Mouse (Mus musculus): ENCODE data around the gene Arfgef3. TPM values are rescaled to one million over a fixed set of nuclear protein-coding genes. Genes with fewer than 3 reads are reported as not detected.

The Arfgef3 gene
- 1.8 and 2.1 TPM in 2 replicates for polyA plus RNA-seq (2015; fragmentation: Nextera tagmentation; extraction: Ambion mirVana)

DNA sequence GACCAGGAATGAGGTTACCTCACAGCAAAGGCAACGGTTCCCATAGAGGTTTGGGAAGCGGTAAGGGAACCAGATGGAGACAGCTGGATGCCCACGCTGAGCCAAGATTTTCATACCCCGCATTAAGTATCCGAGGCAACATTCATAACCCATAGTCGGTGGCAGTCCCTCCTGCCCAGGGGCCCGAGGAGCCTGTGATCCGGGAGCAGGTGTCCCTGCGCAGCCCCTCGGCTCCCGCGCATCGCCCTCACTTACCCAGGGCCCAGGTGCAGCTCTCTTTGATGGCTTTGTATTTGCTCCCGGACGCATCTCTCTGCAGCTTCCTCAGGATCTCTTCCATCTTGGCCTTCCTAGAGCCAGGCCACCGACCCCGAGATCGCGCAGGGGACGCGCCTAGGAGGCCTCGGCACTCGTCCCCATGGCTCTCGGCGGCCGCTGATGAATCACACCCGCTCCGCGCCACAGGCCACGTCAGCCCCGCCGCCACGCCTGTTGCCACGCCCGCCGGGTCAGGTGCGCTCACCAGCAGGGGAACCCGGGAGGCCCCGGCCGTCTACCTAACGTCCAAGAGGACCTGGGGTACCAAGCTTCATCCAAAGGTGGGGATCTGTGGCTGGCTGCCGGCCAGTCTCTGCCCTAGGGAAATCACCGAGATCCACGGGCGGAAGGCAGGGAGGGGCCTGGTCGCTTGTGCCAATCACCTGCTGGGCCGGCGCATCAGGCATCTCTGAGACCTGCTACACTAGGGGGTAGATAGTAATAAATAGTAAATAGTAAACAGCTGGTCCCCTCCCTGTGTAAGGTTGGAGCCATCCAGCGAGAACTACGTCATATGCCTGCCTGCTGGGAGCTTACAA lies at the start of gene Arfgef3:
Arfgef3 (minus strand) TSS at position 664 of the 857 bp plus-strand sequence.
- Histone ChIP-seq H3K4me2 (ENCODE audit: low read depth, low read length) (peak within 1 kb of the TSS; percentile 83), H3K4me1 (ENCODE audit: control insufficient read depth, insufficient read depth, low read length) (no peaks in the 10 kb centered on the region), H3K9ac (ENCODE audit: low read depth, low read length) (peak within 1 kb of the TSS; percentile 69), H3K27me3 (replicated peaks; ENCODE audit: control insufficient read depth, insufficient read depth, low read length) (no peaks in the 10 kb centered on the region; the same call in 1 of the 2 replicates), H3K36me3 (ENCODE audit: control insufficient read depth, insufficient read depth, low read length) (no peaks in the 10 kb centered on the region), H3K27ac (ENCODE audit: low read length) (no peak within 1 kb of the TSS), H3K9me3 (ENCODE audit: control insufficient read depth, low read length) (no peaks in the 10 kb centered on the region), H3K4me3 (ENCODE audit: low read length) (peak within 1 kb of the TSS; percentile 63)
- WGBS: 1% methylated on average over 50 of the region's 50 CpGs
- peak; percentile 97 for ATAC-seq

DNA sequence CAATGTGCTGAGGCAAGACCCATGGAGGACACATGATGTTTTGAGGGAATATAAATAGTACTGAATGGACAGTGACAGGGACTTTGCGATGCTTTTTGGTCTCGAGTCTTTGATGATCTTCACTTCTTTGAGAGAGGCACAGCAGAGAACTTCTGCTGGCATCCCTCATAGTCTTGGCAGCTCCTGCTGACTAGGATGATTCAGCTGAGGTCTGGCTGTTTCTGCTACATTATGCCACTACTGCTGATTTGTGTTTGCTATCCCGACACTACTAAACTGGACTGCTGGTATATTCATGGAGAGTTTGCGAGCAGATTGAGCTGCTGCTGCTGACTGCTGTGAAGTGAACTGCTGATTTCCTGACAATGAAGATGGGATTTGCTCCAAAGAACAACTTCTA lies 46.3 kb upstream of the Arfgef3 start:
- H3K4me2 ChIP-seq (ENCODE audit: low read depth, low read length): no peak overlapping the region
- no peak overlapping the region for H3K9ac ChIP-seq (ENCODE audit: low read depth, low read length)
- no peak overlapping the region for H3K4me3 ChIP-seq (ENCODE audit: low read length)
- H3K4me1 ChIP-seq (ENCODE audit: control insufficient read depth, insufficient read depth, low read length): no peaks in the 10 kb centered on the region
- H3K27me3 ChIP-seq (replicated peaks; ENCODE audit: control insufficient read depth, insufficient read depth, low read length): no peaks in the 10 kb centered on the region
- H3K27ac ChIP-seq (ENCODE audit: low read length): no peak overlapping the region
- no peaks in the 10 kb centered on the region for H3K9me3 ChIP-seq (ENCODE audit: control insufficient read depth, low read length)
- no peaks in the 10 kb centered on the region for H3K36me3 ChIP-seq (ENCODE audit: control insufficient read depth, insufficient read depth, low read length)
- no peak for ATAC-seq
- 83% methylated on average over 4 of the region's 4 CpGs for WGBS

- ATAC-seq: no peak
- no peak overlapping the region for H3K4me3 ChIP-seq (ENCODE audit: low read length)
- H3K4me1 ChIP-seq (ENCODE audit: control insufficient read depth, insufficient read depth, low read length): no peaks in the 10 kb centered on the region
- H3K36me3 ChIP-seq (ENCODE audit: control insufficient read depth, insufficient read depth, low read length): no peaks in the 10 kb centered on the region
- H3K27me3 ChIP-seq (replicated peaks; ENCODE audit: control insufficient read depth, insufficient read depth, low read length): no peaks in the 10 kb centered on the region
- no peaks in the 10 kb centered on the region for H3K9me3 ChIP-seq (ENCODE audit: control insufficient read depth, low read length)
- H3K9ac ChIP-seq (ENCODE audit: low read depth, low read length): no peak overlapping the region
- no peak overlapping the region for H3K27ac ChIP-seq (ENCODE audit: low read length)
- 52% methylated on average over 1 of the region's 1 CpGs for WGBS
- no peak overlapping the region for H3K4me2 ChIP-seq (ENCODE audit: low read depth, low read length)
These were observed 44.9 kb upstream of the Arfgef3 start for GRCm38 (mm10) chr10:18788601-18789000.

- no peak for ATAC-seq
- H3K4me3 ChIP-seq (ENCODE audit: low read length): no peak within 1 kb of the TSS
- no peak within 1 kb of the TSS for H3K4me2 ChIP-seq (ENCODE audit: low read depth, low read length)
- no peak within 1 kb of the TSS for H3K27ac ChIP-seq (ENCODE audit: low read length)
- WGBS: 98% methylated on average over 1 of the region's 1 CpGs
- no peaks in the 10 kb centered on the region for H3K9me3 ChIP-seq (ENCODE audit: control insufficient read depth, low read length)
- H3K27me3 ChIP-seq (replicated peaks; ENCODE audit: control insufficient read depth, insufficient read depth, low read length): no peaks in the 10 kb centered on the region
- H3K36me3 ChIP-seq (ENCODE audit: control insufficient read depth, insufficient read depth, low read length): no peaks in the 10 kb centered on the region
- H3K9ac ChIP-seq (ENCODE audit: low read depth, low read length): no peak within 1 kb of the TSS
- no peaks in the 10 kb centered on the region for H3K4me1 ChIP-seq (ENCODE audit: control insufficient read depth, insufficient read depth, low read length)
These were observed 42.9 kb upstream of the Arfgef3 start, which contains the start of gene Gm4922 for GRCm38 (mm10) chr10:18786693-18787092. TSS of gene Gm4922 (minus strand) at chr10:18786793.

DNA sequence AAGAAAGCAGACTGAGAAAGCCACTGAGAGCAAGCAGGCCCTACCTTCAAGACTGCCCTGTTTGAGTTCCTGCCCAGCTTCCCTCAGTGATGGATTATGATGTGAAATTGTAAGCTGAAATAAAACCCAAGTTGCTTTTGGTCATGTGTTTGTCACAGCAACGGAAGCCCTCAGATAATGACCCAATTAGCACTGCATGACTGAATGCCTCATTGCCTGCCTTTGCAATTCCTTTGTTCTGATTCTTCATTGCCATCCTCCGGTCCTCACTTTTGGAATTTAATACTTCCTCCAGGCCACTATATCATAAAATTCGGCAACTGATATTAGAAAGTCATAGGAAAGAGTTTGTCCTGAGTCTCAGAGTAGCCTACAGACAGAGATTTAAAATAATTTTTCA lies 33.8 kb upstream of the Arfgef3 start:
- Histone ChIP-seq H3K27me3 (replicated peaks; ENCODE audit: control insufficient read depth, insufficient read depth, low read length) (no peaks in the 10 kb centered on the region), H3K9me3 (ENCODE audit: control insufficient read depth, low read length) (no peaks in the 10 kb centered on the region), H3K4me3 (ENCODE audit: low read length) (no peak overlapping the region), H3K36me3 (ENCODE audit: control insufficient read depth, insufficient read depth, low read length) (no peaks in the 10 kb centered on the region), H3K27ac (ENCODE audit: low read length) (no peak overlapping the region), H3K4me1 (ENCODE audit: control insufficient read depth, insufficient read depth, low read length) (no peaks in the 10 kb centered on the region), H3K9ac (ENCODE audit: low read depth, low read length) (no peak overlapping the region), H3K4me2 (ENCODE audit: low read depth, low read length) (no peak overlapping the region)
- 75% methylated on average over 3 of the region's 3 CpGs for WGBS
- no peak for ATAC-seq

- Histone ChIP-seq H3K4me1 (ENCODE audit: control insufficient read depth, insufficient read depth, low read length) (no peaks in the 10 kb centered on the region), H3K4me2 (ENCODE audit: low read depth, low read length) (no peak overlapping the region), H3K27me3 (replicated peaks; ENCODE audit: control insufficient read depth, insufficient read depth, low read length) (no peaks in the 10 kb centered on the region), H3K27ac (ENCODE audit: low read length) (no peak overlapping the region), H3K36me3 (ENCODE audit: control insufficient read depth, insufficient read depth, low read length) (no peaks in the 10 kb centered on the region), H3K9me3 (ENCODE audit: control insufficient read depth, low read length) (no peaks in the 10 kb centered on the region), H3K4me3 (ENCODE audit: low read length) (no peak overlapping the region), H3K9ac (ENCODE audit: low read depth, low read length) (no peak overlapping the region)
- no peak for ATAC-seq
- WGBS: 77% methylated on average over 4 of the region's 4 CpGs
These were observed 28.9 kb upstream of the Arfgef3 start for GRCm38 (mm10) chr10:18772537-18773179.

DNA sequence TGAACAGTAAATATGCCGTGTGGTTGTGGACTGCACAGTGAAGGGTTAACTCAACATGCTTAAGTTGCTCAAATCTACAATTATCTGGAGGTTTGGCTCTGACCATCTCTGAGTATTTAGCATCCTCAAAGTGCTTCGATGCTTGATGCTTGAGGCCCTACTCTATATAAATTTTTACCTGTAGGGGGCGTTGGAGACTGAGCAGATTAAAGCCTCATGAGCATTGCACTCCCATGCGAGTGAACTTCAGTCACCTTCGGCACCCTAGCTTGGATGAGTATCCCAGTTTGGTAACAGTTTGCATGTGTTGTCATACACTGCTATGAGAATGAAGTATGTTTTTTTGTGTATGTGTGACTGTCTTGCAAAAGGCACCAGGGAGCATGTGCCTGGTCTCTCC lies 26.2 kb upstream of the Arfgef3 start:
- Histone ChIP-seq H3K27me3 (replicated peaks; ENCODE audit: control insufficient read depth, insufficient read depth, low read length) (no peaks in the 10 kb centered on the region), H3K36me3 (ENCODE audit: control insufficient read depth, insufficient read depth, low read length) (no peaks in the 10 kb centered on the region), H3K4me2 (ENCODE audit: low read depth, low read length) (no peak overlapping the region), H3K9me3 (ENCODE audit: control insufficient read depth, low read length) (no peaks in the 10 kb centered on the region), H3K9ac (ENCODE audit: low read depth, low read length) (no peak overlapping the region), H3K4me3 (ENCODE audit: low read length) (no peak overlapping the region), H3K4me1 (ENCODE audit: control insufficient read depth, insufficient read depth, low read length) (no peaks in the 10 kb centered on the region), H3K27ac (ENCODE audit: low read length) (no peak overlapping the region)
- WGBS: 56% methylated on average over 5 of the region's 5 CpGs
- ATAC-seq: no peak

GRCm38 (mm10) chr10:18760241-18760640 lies 16.5 kb upstream of the Arfgef3 start:
- Histone ChIP-seq H3K4me2 (ENCODE audit: low read depth, low read length) (no peak overlapping the region), H3K4me3 (ENCODE audit: low read length) (no peak overlapping the region), H3K9me3 (ENCODE audit: control insufficient read depth, low read length) (no peaks in the 10 kb centered on the region), H3K4me1 (ENCODE audit: control insufficient read depth, insufficient read depth, low read length) (no peaks in the 10 kb centered on the region), H3K36me3 (ENCODE audit: control insufficient read depth, insufficient read depth, low read length) (no peaks in the 10 kb centered on the region), H3K9ac (ENCODE audit: low read depth, low read length) (no peak overlapping the region), H3K27me3 (replicated peaks; ENCODE audit: control insufficient read depth, insufficient read depth, low read length) (no peaks in the 10 kb centered on the region), H3K27ac (ENCODE audit: low read length) (no peak overlapping the region)
- ATAC-seq: no peak
- 44% methylated on average over 2 of the region's 2 CpGs for WGBS

GRCm38 (mm10) chr10:18750057-18750456 lies 6.3 kb upstream of the Arfgef3 start:
- Histone ChIP-seq H3K27me3 (replicated peaks; ENCODE audit: control insufficient read depth, insufficient read depth, low read length) (no peaks in the 10 kb centered on the region), H3K4me2 (ENCODE audit: low read depth, low read length) (no peak overlapping the region), H3K27ac (ENCODE audit: low read length) (no peak overlapping the region), H3K36me3 (ENCODE audit: control insufficient read depth, insufficient read depth, low read length) (no peaks in the 10 kb centered on the region), H3K4me1 (ENCODE audit: control insufficient read depth, insufficient read depth, low read length) (no peaks in the 10 kb centered on the region), H3K9ac (ENCODE audit: low read depth, low read length) (no peak overlapping the region), H3K4me3 (ENCODE audit: low read length) (no peak overlapping the region), H3K9me3 (ENCODE audit: control insufficient read depth, low read length) (no peaks in the 10 kb centered on the region)
- ATAC-seq: no peak
- 65% methylated on average over 4 of the region's 4 CpGs for WGBS

All from intestine, embryonic 16.5 days (tissue).